Mouse (Mus musculus) neural tube, embryonic 14.5 days (tissue): Measurements from ENCODE around the gene Galt. TPM values are rescaled to one million over a fixed set of nuclear protein-coding genes. Genes with fewer than 3 reads are reported as not detected.

Source experiments
- ATAC-seq: fragments of 200-750 bp; cut with Nextera tagmentation; 2 replicates; pipeline ENCODE4 v1.8.0; 2017; ENCODE audit warnings: low read depth, mild to moderate bottlenecking, moderate TSS enrichment, moderate library complexity
- H3K27ac ChIP-seq: fragments of 300-500 bp; sonication (generic); 2 replicates; pipeline ENCODE4 v1.5.1; 2014; ENCODE audit warnings: low read depth, mild to moderate bottlenecking, control low read depth, low read length, moderate library complexity, mixed read lengths
- H3K27me3 ChIP-seq: fragments of 300-500 bp; sonication (generic); 2 replicates; pipeline ENCODE4 v1.6.1; 2014; ENCODE audit warnings: low read length; ENCODE audit not compliant: control insufficient read depth, insufficient read depth
- H3K36me3 ChIP-seq: fragments of 300-500 bp; sonication (generic); 2 replicates; pipeline ENCODE4 v1.6.1; 2014; ENCODE audit warnings: low read length, mixed read lengths; ENCODE audit not compliant: control insufficient read depth, insufficient read depth
- H3K4me1 ChIP-seq: fragments of 300-500 bp; sonication (generic); 2 replicates; pipeline ENCODE4 v1.6.1; 2014; ENCODE audit warnings: low read length; ENCODE audit not compliant: control insufficient read depth, insufficient read depth
- H3K4me2 ChIP-seq: fragments of 300-500 bp; sonication (generic); 2 replicates; pipeline ENCODE4 v1.6.1; 2014; ENCODE audit warnings: mild to moderate bottlenecking, low read depth, low read length, control low read depth
- H3K4me3 ChIP-seq: fragments of 300-500 bp; sonication (generic); 2 replicates; pipeline ENCODE4 v1.5.1; 2014; ENCODE audit warnings: low read depth, low read length, control low read depth, mixed read lengths
- H3K9ac ChIP-seq: fragments of 300-500 bp; sonication (generic); replicated peaks from 2 replicates; pipeline ENCODE4 v1.6.1; 2014; ENCODE audit warnings: low read depth, mild to moderate bottlenecking, control low read depth, low read length, mixed read lengths
- H3K9me3 ChIP-seq: fragments of 300-500 bp; sonication (generic); 2 replicates; pipeline ENCODE4 v1.6.1; 2016; ENCODE audit warnings: low read length; ENCODE audit not compliant: control insufficient read depth
- WGBS: fragments of 180-500 bp; shearing (Covaris S2); extraction: QIAGEN DNeasy Blood & Tissue Kit; methylation state at CpG from one replicate; pipeline ENCODE4 v1.1.7; 2014; 5-methylcytosine and 5-hydroxymethylcytosine counted together
- polyA plus RNA-seq: library from polyadenylated mRNA; unstranded; fragments of >200 nt; fragmentation: Nextera tagmentation; extraction: Ambion mirVana; gene quantifications from 2 replicates; pipeline ENCODE4 v1.2.1, GENCODE M21; 2014

Gene Galt
- polyA plus RNA-seq, 1 experiment from 2014 or later = 53.5 TPM

- no peak overlapping the region for H3K9ac ChIP-seq
- H3K4me3 ChIP-seq = no peak overlapping the region
- no peak overlapping the region for H3K4me2 ChIP-seq
- WGBS = 44% methylated on average over 8 of the region's 8 CpGs
- peaks cover 14% of the 10 kb centered on the region for H3K4me1 ChIP-seq
- H3K27ac ChIP-seq = no peak overlapping the region
- no peaks in the 10 kb centered on the region for H3K9me3 ChIP-seq
- ATAC-seq = peak; percentile 52; the same call in 1 of the 2 replicates
- H3K36me3 ChIP-seq = no peaks in the 10 kb centered on the region
- 0 out of 2 replicates have a peak, but pooled peaks cover 3% of the 10 kb centered on the region for H3K27me3 ChIP-seq
Measured at GRCm38 (mm10) chr4:41737602-41738255, 17.3 kb upstream of the Galt start.

GRCm38 (mm10) chr4:41738256-41738603 lies 16.8 kb upstream of the Galt start:
- Histone ChIP-seq H3K36me3 (no peaks in the 10 kb centered on the region), H3K4me1 (peaks cover 14% of the 10 kb centered on the region), H3K4me2 (no peak overlapping the region), H3K27me3 (no peaks in the 10 kb centered on the region), H3K27ac (no peak overlapping the region), H3K4me3 (no peak overlapping the region), H3K9me3 (no peaks in the 10 kb centered on the region), H3K9ac (no peak overlapping the region)
- no peak for ATAC-seq
- WGBS = 68% methylated on average over 1 of the region's 1 CpGs

GRCm38 (mm10) chr4:41739260-41739659 lies 15.8 kb upstream of the Galt start:
- WGBS = 94% methylated on average over 13 of the region's 13 CpGs
- no peak overlapping the region for H3K9ac ChIP-seq
- no peaks in the 10 kb centered on the region for H3K36me3 ChIP-seq
- no peaks in the 10 kb centered on the region for H3K9me3 ChIP-seq
- no peak overlapping the region for H3K4me3 ChIP-seq
- ATAC-seq = no peak
- H3K27ac ChIP-seq = no peak overlapping the region
- no peaks in the 10 kb centered on the region for H3K27me3 ChIP-seq
- H3K4me2 ChIP-seq = no peak overlapping the region
- peaks cover 14% of the 10 kb centered on the region for H3K4me1 ChIP-seq

GRCm38 (mm10) chr4:41740380-41741157 lies 14.5 kb upstream of the Galt start:
- Histone ChIP-seq H3K9me3 (no peaks in the 10 kb centered on the region), H3K9ac (peak overlapping the region; percentile 70), H3K27ac (peak overlapping the region; percentile 73), H3K4me3 (peak overlapping the region; percentile 53), H3K27me3 (no peaks in the 10 kb centered on the region), H3K36me3 (no peaks in the 10 kb centered on the region), H3K4me1 (peaks cover 14% of the 10 kb centered on the region), H3K4me2 (peak overlapping the region; percentile 83)
- ATAC-seq = peak; percentile 82
- under 1% methylated on average over 48 of the region's 48 CpGs for WGBS

GRCm38 (mm10) chr4:41741158-41741560 lies 13.9 kb upstream of the Galt start:
- peak; percentile 98 for ATAC-seq
- H3K4me2 ChIP-seq = peak overlapping the region; percentile 83
- peaks cover 14% of the 10 kb centered on the region for H3K4me1 ChIP-seq
- no peaks in the 10 kb centered on the region for H3K27me3 ChIP-seq
- no peaks in the 10 kb centered on the region for H3K9me3 ChIP-seq
- peak overlapping the region; percentile 53 for H3K4me3 ChIP-seq
- WGBS = 0% methylated on average over 27 of the region's 27 CpGs
- peak overlapping the region; percentile 73 for H3K27ac ChIP-seq
- no peaks in the 10 kb centered on the region for H3K36me3 ChIP-seq
- peak overlapping the region; percentile 70 for H3K9ac ChIP-seq

- Histone ChIP-seq H3K4me2 (no peak overlapping the region), H3K9ac (no peak overlapping the region)
- ATAC-seq = no peak
Measured at GRCm38 (mm10) chr4:41744131-41744530, 10.9 kb upstream of the Galt start.

GRCm38 (mm10) chr4:41745021-41745420 lies 10.0 kb upstream of the Galt start:
- no peak overlapping the region for H3K27ac ChIP-seq
- H3K4me1 ChIP-seq = peaks cover 6% of the 10 kb centered on the region
- 88% methylated on average over 1 of the region's 1 CpGs for WGBS
- no peaks in the 10 kb centered on the region for H3K36me3 ChIP-seq
- H3K4me3 ChIP-seq = no peak overlapping the region
- ATAC-seq = no peak
- no peak overlapping the region for H3K4me2 ChIP-seq
- no peaks in the 10 kb centered on the region for H3K9me3 ChIP-seq
- no peak overlapping the region for H3K9ac ChIP-seq
- H3K27me3 ChIP-seq = no peaks in the 10 kb centered on the region

More at GRCm38 (mm10) chr4:41744131-41744530, 10.9 kb upstream of the Galt start:
- Histone ChIP-seq H3K27me3 (no peaks in the 10 kb centered on the region), H3K4me3 (no peak overlapping the region), H3K36me3 (no peaks in the 10 kb centered on the region), H3K9me3 (no peaks in the 10 kb centered on the region), H3K4me1 (peaks cover 14% of the 10 kb centered on the region), H3K27ac (no peak overlapping the region)
- WGBS = 67% methylated on average over 2 of the region's 2 CpGs

GRCm38 (mm10) chr4:41755338-41756305 lies 594 bp downstream of the Galt start, which contains the start of gene Sigmar1:
Gene Sigmar1, minus strand, starts transcription at chr4:41756157.
- H3K9me3 ChIP-seq = no peaks in the 10 kb centered on the region
- peak within 1 kb of the TSS; percentile 76 for H3K4me3 ChIP-seq
- peak within 1 kb of the TSS; percentile 93 for H3K4me2 ChIP-seq
- under 1% methylated on average over 57 of the region's 57 CpGs for WGBS
- H3K4me1 ChIP-seq = peaks cover 10% of the 10 kb centered on the region; the same call in 1 of the 2 replicates
- peak within 1 kb of the TSS; percentile 72 for H3K27ac ChIP-seq
- H3K9ac ChIP-seq = peak within 1 kb of the TSS; percentile 76
- no peaks in the 10 kb centered on the region for H3K36me3 ChIP-seq
- H3K27me3 ChIP-seq = no peaks in the 10 kb centered on the region
- ATAC-seq = peak; percentile 82
